24 mouse cellular contexts compared by ENCODE assay signal in the genomic region with DNA sequence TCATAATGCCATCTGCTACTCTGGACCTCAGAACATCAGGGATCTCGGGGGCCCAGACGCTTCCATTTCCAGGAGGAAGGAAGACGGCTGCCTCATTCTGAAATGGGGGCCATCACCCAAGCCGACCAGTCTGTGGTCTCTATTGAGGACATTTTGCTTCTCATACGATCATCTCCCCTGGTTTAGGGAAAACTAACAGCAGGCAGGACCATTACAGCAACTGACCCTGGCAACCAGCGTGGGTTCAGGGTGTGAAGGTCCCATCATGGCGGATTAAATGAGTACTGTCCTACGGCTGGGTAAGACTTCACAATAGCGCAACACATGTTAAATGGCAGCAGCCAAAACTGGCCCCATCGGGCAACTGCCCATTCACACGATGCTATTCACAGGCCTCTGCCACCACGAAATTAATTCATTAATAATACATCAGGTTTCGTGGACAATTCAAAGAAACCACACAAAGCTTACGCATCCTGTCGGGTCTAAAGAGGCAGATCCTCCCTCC. TPM values are rescaled to one million over a fixed set of nuclear protein-coding genes. Genes with fewer than 3 reads are reported as not detected.
DNase-seq lines count a peak whose midpoint lies in the region; ATAC-seq and TF ChIP-seq lines count a peak whose summit lies in the region.
"Had no signal": no experiment of that assay in that cellular context is flagged by ENCODE, and none has a peak within 500 bp of the region (broad histone marks: within the 10 kb centered on the region; RNA-seq: fewer than 3 reads in every experiment).

No protein-coding gene starts in this region.

- no peaks in the 10 kb centered on the region for H3K27me3 ChIP-seq in forebrain, postnatal 0 days (ENCODE audit: insufficient read depth, low read length)
- no peaks in the 10 kb centered on the region for H3K27me3 ChIP-seq in forebrain, embryonic 12.5 days
- H3K27me3 ChIP-seq in hindbrain, embryonic 12.5 days: no peaks in the 10 kb centered on the region
- H3K27me3 ChIP-seq in hindbrain, embryonic 13.5 days: no peaks in the 10 kb centered on the region
- H3K27me3 ChIP-seq in midbrain, embryonic 12.5 days: no peaks in the 10 kb centered on the region
- H3K27me3 ChIP-seq in midbrain, embryonic 14.5 days (ENCODE audit: control insufficient read depth, insufficient read depth, low read length): no peaks in the 10 kb centered on the region
- H3K27me3 ChIP-seq: CH12.LX; embryonic facial prominence, embryonic 15.5 days; heart, embryonic 13.5 days; Patski had no signal

- no peak for DNase-seq in forebrain, postnatal 0 days
- DNase-seq in midbrain, embryonic 14.5 days: no peak
- DNase-seq in brain, embryonic 14.5 days (ENCODE audit: low read depth): peak; percentile 68
- DNase-seq: adrenal gland, postnatal 14 days; cerebellum, adult 18-20 months; cerebellum, adult 9-11 months; cerebellum, postnatal 36 days; gastrocnemius, adult 2 months; gastrocnemius, postnatal 25 days; heart, postnatal 4 days had no signal

- no peak overlapping the region for H3K4me3 ChIP-seq in forebrain, postnatal 0 days (ENCODE audit: low read depth, low read length)
- no peak overlapping the region for H3K4me3 ChIP-seq in forebrain, embryonic 12.5 days (replicated peaks)
- no peak overlapping the region for H3K4me3 ChIP-seq in hindbrain, embryonic 12.5 days
- H3K4me3 ChIP-seq in hindbrain, embryonic 13.5 days: no peak overlapping the region
- no peak overlapping the region for H3K4me3 ChIP-seq in midbrain, embryonic 12.5 days
- no peak overlapping the region for H3K4me3 ChIP-seq in midbrain, embryonic 14.5 days (replicated peaks; ENCODE audit: low read depth, low read length)
- H3K4me3 ChIP-seq: embryonic facial prominence, embryonic 15.5 days; erythroblast, embryonic 14.5 days; forebrain, embryonic 10.5 days; gastrocnemius, adult 2 months; heart, embryonic 13.5 days had no signal

- no peak overlapping the region for H3K9ac ChIP-seq in forebrain, postnatal 0 days
- no peak overlapping the region for H3K9ac ChIP-seq in forebrain, embryonic 12.5 days
- no peak overlapping the region for H3K9ac ChIP-seq in hindbrain, embryonic 12.5 days
- H3K9ac ChIP-seq in hindbrain, embryonic 13.5 days: no peak overlapping the region
- no peak overlapping the region for H3K9ac ChIP-seq in midbrain, embryonic 12.5 days (replicated peaks)
- no peak overlapping the region for H3K9ac ChIP-seq in midbrain, embryonic 14.5 days (replicated peaks; ENCODE audit: low read length)
- H3K9ac ChIP-seq: embryonic facial prominence, embryonic 15.5 days; heart, embryonic 13.5 days had no signal

- no peaks in the 10 kb centered on the region for H3K4me1 ChIP-seq in forebrain, postnatal 0 days (ENCODE audit: insufficient read depth)
- H3K4me1 ChIP-seq in forebrain, embryonic 12.5 days: peaks cover 20% of the 10 kb centered on the region
- H3K4me1 ChIP-seq in hindbrain, embryonic 12.5 days: peaks cover 16% of the 10 kb centered on the region
- H3K4me1 ChIP-seq in hindbrain, embryonic 13.5 days (replicated peaks): peaks cover 26% of the 10 kb centered on the region
- peaks cover 17% of the 10 kb centered on the region; the same call in 1 of the 2 replicates for H3K4me1 ChIP-seq in midbrain, embryonic 12.5 days
- H3K4me1 ChIP-seq in midbrain, embryonic 14.5 days (ENCODE audit: control insufficient read depth, insufficient read depth, low read length): no peaks in the 10 kb centered on the region
- H3K4me1 ChIP-seq: embryonic facial prominence, embryonic 15.5 days had no signal

- no peak for TF ChIP-seq POLR2A in brain, embryonic 14.5 days (IDR thresholded peaks at IDR 0.05; ENCODE audit: borderline replicate concordance, extremely low read depth, insufficient read depth, insufficient read length, poor library complexity, severe bottlenecking)

- no peak for ATAC-seq in forebrain, postnatal 0 days
- ATAC-seq in forebrain, embryonic 12.5 days (ENCODE audit: low FRiP score): no peak
- no peak for ATAC-seq in hindbrain, embryonic 12.5 days (ENCODE audit: low FRiP score)
- no peak for ATAC-seq in hindbrain, embryonic 13.5 days (ENCODE audit: low FRiP score)
- ATAC-seq in midbrain, embryonic 12.5 days (ENCODE audit: low FRiP score, low read depth): no peak
- no peak for ATAC-seq in midbrain, embryonic 14.5 days (ENCODE audit: low FRiP score, low TSS enrichment)
- ATAC-seq: activated CD4-positive, CD25-positive, alpha-beta regulatory T cell, adult 4 months; intestine, embryonic 16.5 days; Patski had no signal

- H3K36me3 ChIP-seq in forebrain, postnatal 0 days (ENCODE audit: insufficient read depth): no peaks in the 10 kb centered on the region
- peaks cover 16% of the 10 kb centered on the region; the same call in 1 of the 2 replicates for H3K36me3 ChIP-seq in forebrain, embryonic 12.5 days (replicated peaks)
- no peaks in the 10 kb centered on the region for H3K36me3 ChIP-seq in hindbrain, embryonic 12.5 days
- H3K36me3 ChIP-seq in hindbrain, embryonic 13.5 days: peaks cover 7% of the 10 kb centered on the region; the same call in 1 of the 2 replicates
- peaks cover 11% of the 10 kb centered on the region for H3K36me3 ChIP-seq in midbrain, embryonic 12.5 days
- no peaks in the 10 kb centered on the region for H3K36me3 ChIP-seq in midbrain, embryonic 14.5 days (ENCODE audit: control insufficient read depth, insufficient read depth, low read length)

- H3K9me3 ChIP-seq in forebrain, postnatal 0 days (ENCODE audit: low read length): no peaks in the 10 kb centered on the region
- 0 out of 2 replicates have a peak, but pooled peaks cover 3% of the 10 kb centered on the region for H3K9me3 ChIP-seq in forebrain, embryonic 12.5 days
- no peaks in the 10 kb centered on the region for H3K9me3 ChIP-seq in hindbrain, embryonic 12.5 days (replicated peaks)
- no peaks in the 10 kb centered on the region for H3K9me3 ChIP-seq in hindbrain, embryonic 13.5 days
- H3K9me3 ChIP-seq in midbrain, embryonic 12.5 days: no peaks in the 10 kb centered on the region
- H3K9me3 ChIP-seq in midbrain, embryonic 14.5 days (ENCODE audit: control insufficient read depth, low read length): no peaks in the 10 kb centered on the region
- H3K9me3 ChIP-seq: embryonic facial prominence, embryonic 15.5 days; heart, embryonic 13.5 days had no signal

- 37% methylated on average over 15 of the region's 15 CpGs for WGBS in forebrain, postnatal 0 days
- WGBS in forebrain, embryonic 12.5 days: 57% methylated on average over 15 of the region's 15 CpGs
- WGBS in hindbrain, embryonic 12.5 days: 47% methylated on average over 15 of the region's 15 CpGs
- 22% methylated on average over 15 of the region's 15 CpGs for WGBS in hindbrain, embryonic 13.5 days
- 43% methylated on average over 15 of the region's 15 CpGs for WGBS in midbrain, embryonic 12.5 days
- 13% methylated on average over 15 of the region's 15 CpGs for WGBS in midbrain, embryonic 14.5 days

- H3K27ac ChIP-seq in forebrain, postnatal 0 days (ENCODE audit: low read depth, low read length): peak overlapping the region; percentile 15; the same call in 1 of the 2 replicates
- no peak overlapping the region for H3K27ac ChIP-seq in forebrain, embryonic 12.5 days
- peak overlapping the region; percentile 18; the same call in 1 of the 2 replicates for H3K27ac ChIP-seq in hindbrain, embryonic 12.5 days
- H3K27ac ChIP-seq in hindbrain, embryonic 13.5 days: no peak overlapping the region
- peak overlapping the region; percentile 39; the same call in 1 of the 2 replicates for H3K27ac ChIP-seq in midbrain, embryonic 12.5 days (replicated peaks)
- H3K27ac ChIP-seq in midbrain, embryonic 14.5 days (replicated peaks; ENCODE audit: low read depth, low read length): no peak overlapping the region
- H3K27ac ChIP-seq: embryonic facial prominence, embryonic 15.5 days; forebrain, embryonic 10.5 days; gastrocnemius, adult 2 months; heart, embryonic 13.5 days had no signal

- H3K4me2 ChIP-seq in forebrain, postnatal 0 days (ENCODE audit: low read depth): no peak overlapping the region
- H3K4me2 ChIP-seq in forebrain, embryonic 12.5 days: no peak overlapping the region
- no peak overlapping the region for H3K4me2 ChIP-seq in hindbrain, embryonic 12.5 days (replicated peaks)
- no peak overlapping the region for H3K4me2 ChIP-seq in hindbrain, embryonic 13.5 days
- H3K4me2 ChIP-seq in midbrain, embryonic 12.5 days (replicated peaks): peak overlapping the region; percentile 26
- no peak overlapping the region for H3K4me2 ChIP-seq in midbrain, embryonic 14.5 days (ENCODE audit: low read length)
- H3K4me2 ChIP-seq: embryonic facial prominence, embryonic 15.5 days; heart, embryonic 13.5 days had no signal

- TF ChIP-seq CTCF in forebrain, postnatal 0 days (IDR thresholded peaks at IDR 0.05; ENCODE audit: low read depth): no peak
- no peak for TF ChIP-seq CTCF in brain, embryonic 14.5 days (IDR thresholded peaks at IDR 0.05; ENCODE audit: borderline replicate concordance, extremely low read depth, insufficient read depth, insufficient read length)

RNA-seq across cellular contexts. Expression of a gene that starts 58.1 kb away (rescaled TPM):
- total RNA-seq in forebrain, postnatal 0 days (2014; rRNA removed): 0.69 and 1.0 TPM in 2 replicates
- polyA plus RNA-seq in forebrain, postnatal 0 days (2015; fragmentation: Nextera tagmentation; extraction: Ambion mirVana): 0.30 and 0.35 TPM in 2 replicates
- 0.61 and 0.88 TPM in 2 replicates for polyA plus RNA-seq in forebrain, embryonic 12.5 days (2016; fragmentation: Nextera tagmentation; extraction: Ambion mirVana)
- polyA plus RNA-seq in hindbrain, embryonic 12.5 days (2016; fragmentation: Nextera tagmentation; extraction: Ambion mirVana): 24.0 and 27.1 TPM in 2 replicates
- polyA plus RNA-seq in hindbrain, embryonic 13.5 days (2015; fragmentation: Nextera tagmentation; extraction: Ambion mirVana): 18.5 and 25.5 TPM in 2 replicates
- 0.19 and 0.26 TPM in 2 replicates for polyA plus RNA-seq in midbrain, embryonic 12.5 days (2016; fragmentation: Nextera tagmentation; extraction: Ambion mirVana)
- polyA plus RNA-seq in midbrain, embryonic 14.5 days (2014; fragmentation: Nextera tagmentation; extraction: Ambion mirVana): 5.0 TPM in 2 replicates
- 3.7 and 16.7 TPM in 2 replicates for polyA plus RNA-seq in brain, embryonic 14.5 days (2012; rRNA removed)
- total RNA-seq: adrenal gland, postnatal 14 days; CH12.LX; granulocyte monocyte progenitor cell, adult 5-6 weeks had no signal
- polyA plus RNA-seq: activated CD4-positive, CD25-positive, alpha-beta regulatory T cell, adult 4 months; embryonic facial prominence, embryonic 15.5 days; heart, embryonic 13.5 days; heart, postnatal 0 days; intestine, embryonic 16.5 days had no signal

Comparison
In these comparisons a context has a peak if more than half of its experiments do, and no peak if none do; other contexts are left out.
1. H3K27ac ChIP-seq: peak in forebrain, postnatal 0 days (single experiment), hindbrain, embryonic 12.5 days (single experiment) and midbrain, embryonic 12.5 days (single experiment); none in forebrain, embryonic 12.5 days (single experiment), hindbrain, embryonic 13.5 days (single experiment) and midbrain, embryonic 14.5 days (single experiment).